ENCODE assay signal across 8 mouse cellular contexts in the genomic region with DNA sequence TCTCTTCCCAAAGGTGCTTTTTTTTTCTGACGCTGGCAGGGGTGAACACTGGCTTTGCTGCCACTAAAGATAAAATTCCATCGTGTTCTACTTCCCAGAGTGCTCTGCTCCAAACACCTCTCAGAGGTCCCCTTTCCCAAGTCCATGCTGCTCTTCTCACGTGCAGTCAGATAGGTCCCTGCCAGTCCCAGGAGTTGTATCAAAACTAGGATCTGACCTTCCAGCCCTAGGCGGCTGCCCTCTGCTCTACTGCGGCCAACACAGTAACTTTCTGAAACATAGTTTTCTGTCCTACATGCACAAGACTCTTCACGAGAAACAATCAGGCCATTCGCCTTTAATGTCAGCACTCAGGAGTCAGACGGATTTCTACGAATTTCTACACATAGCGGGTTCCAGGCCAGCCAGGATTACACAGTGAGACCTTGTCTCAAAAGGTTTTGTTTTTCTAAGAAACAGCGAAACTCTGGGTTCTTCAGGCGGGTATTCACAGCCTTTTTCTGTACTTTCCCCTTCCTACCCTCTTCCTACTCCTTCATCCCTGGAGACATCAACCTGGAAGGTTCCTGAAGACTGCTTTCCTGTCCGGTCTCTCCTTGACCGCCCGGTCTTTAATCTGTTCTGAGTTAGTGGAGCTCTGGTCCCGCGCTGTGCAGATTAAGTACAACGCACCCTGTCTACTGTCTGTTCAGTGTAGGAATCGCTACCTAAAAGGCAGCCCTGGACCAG. TPM values are rescaled to one million over a fixed set of nuclear protein-coding genes. Genes with fewer than 3 reads are reported as not detected.
DNase-seq lines count a peak whose midpoint lies in the region; ATAC-seq and TF ChIP-seq lines count a peak whose summit lies in the region.

No protein-coding gene starts in this region.

- H3K4me3 ChIP-seq in kidney, postnatal 0 days (replicated peaks; ENCODE audit: low read depth, low read length), result peak overlapping the region; percentile 48
- peak overlapping the region; percentile 64 for H3K4me3 ChIP-seq in bone marrow macrophage, adult 2 months (ENCODE audit: insufficient read depth, low read length)
- H3K4me3 ChIP-seq in heart, postnatal 0 days (ENCODE audit: low read depth, low read length), result peak overlapping the region; percentile 50
- H3K4me3 ChIP-seq in liver, embryonic 16.5 days (ENCODE audit: low read depth, low read length), result peak overlapping the region; percentile 68

- peaks cover 6% of the 10 kb centered on the region for H3K4me1 ChIP-seq in kidney, postnatal 0 days (replicated peaks; ENCODE audit: insufficient read depth, low read length)
- H3K4me1 ChIP-seq in bone marrow macrophage, adult 2 months (ENCODE audit: control insufficient read depth, insufficient read depth, low read length), result peaks cover 37% of the 10 kb centered on the region
- peaks cover 15% of the 10 kb centered on the region for H3K4me1 ChIP-seq in heart, postnatal 0 days (ENCODE audit: control insufficient read depth, insufficient read depth)
- peaks cover 57% of the 10 kb centered on the region for H3K4me1 ChIP-seq in liver, embryonic 16.5 days (ENCODE audit: control insufficient read depth, low read depth, low read length)

- no peak for ATAC-seq in kidney, postnatal 0 days (replicated peaks; ENCODE audit: low FRiP score, low read depth)
- no peak; the same call in 1 of the 2 replicates for ATAC-seq in heart, postnatal 0 days (ENCODE audit: insufficient read depth, low read depth)
- ATAC-seq in liver, embryonic 16.5 days (ENCODE audit: low read depth), result no peak

- H3K4me2 ChIP-seq in kidney, postnatal 0 days (ENCODE audit: low read length), result peak overlapping the region; percentile 78
- H3K4me2 ChIP-seq in heart, postnatal 0 days (ENCODE audit: low read depth, low read length), result peak overlapping the region; percentile 63
- H3K4me2 ChIP-seq in liver, embryonic 16.5 days (ENCODE audit: low read depth, low read length), result peak overlapping the region; percentile 90

- no peak for TF ChIP-seq EP300 in heart, postnatal 0 days (IDR thresholded peaks at IDR 0.05; ENCODE audit: low read depth)

- H3K9me3 ChIP-seq in kidney, postnatal 0 days (replicated peaks; ENCODE audit: low read length), result no peaks in the 10 kb centered on the region
- H3K9me3 ChIP-seq in heart, postnatal 0 days (replicated peaks; ENCODE audit: control insufficient read depth, low read length), result no peaks in the 10 kb centered on the region
- no peaks in the 10 kb centered on the region for H3K9me3 ChIP-seq in liver, embryonic 16.5 days (replicated peaks; ENCODE audit: control insufficient read depth, low read length)

- DNase-seq in kidney, postnatal 0 days (ENCODE audit: low spot score), result no peak
- DNase-seq in kidney, postnatal 14 days, result no peak
- peak; percentile 12 for DNase-seq in heart, postnatal 0 days (ENCODE audit: low spot score)
- no peak for DNase-seq in right cerebral cortex, postnatal 4 days
- no peak for DNase-seq in frontal cortex, postnatal 25 days (ENCODE audit: low spot score in 2 of 2)
- DNase-seq in kidney, adult 11 months, result no peak

- TF ChIP-seq CTCF in kidney, postnatal 0 days (IDR thresholded peaks at IDR 0.05; ENCODE audit: low read depth), result no peak
- no peak for TF ChIP-seq CTCF in bone marrow macrophage, adult 2 months (IDR thresholded peaks at IDR 0.05; ENCODE audit: low read depth, low read length)
- no peak for TF ChIP-seq CTCF in heart, postnatal 0 days (IDR thresholded peaks at IDR 0.05; ENCODE audit: low read depth)

- peak overlapping the region; percentile 57 for H3K9ac ChIP-seq in kidney, postnatal 0 days (ENCODE audit: low read depth, low read length)
- no peak overlapping the region; the same call in 1 of the 2 replicates for H3K9ac ChIP-seq in heart, postnatal 0 days (replicated peaks; ENCODE audit: low read depth, low read length)
- peak overlapping the region; percentile 77 for H3K9ac ChIP-seq in liver, embryonic 16.5 days (ENCODE audit: low read depth, low read length)

- no peak for TF ChIP-seq POLR2A in bone marrow macrophage, adult 2 months (IDR thresholded peaks at IDR 0.05; ENCODE audit: borderline replicate concordance, low read depth, low read length)

- H3K36me3 ChIP-seq in kidney, postnatal 0 days (ENCODE audit: insufficient read depth, low read length), result no peaks in the 10 kb centered on the region
- H3K36me3 ChIP-seq in heart, postnatal 0 days (replicated peaks; ENCODE audit: control insufficient read depth, insufficient read depth, low read length), result no peaks in the 10 kb centered on the region
- no peaks in the 10 kb centered on the region for H3K36me3 ChIP-seq in liver, embryonic 16.5 days (ENCODE audit: control insufficient read depth, insufficient read depth)

- no peaks in the 10 kb centered on the region for H3K27me3 ChIP-seq in kidney, postnatal 0 days (ENCODE audit: insufficient read depth, low read length)
- no peaks in the 10 kb centered on the region for H3K27me3 ChIP-seq in heart, postnatal 0 days (ENCODE audit: control insufficient read depth, insufficient read depth, low read length)
- H3K27me3 ChIP-seq in liver, embryonic 16.5 days (ENCODE audit: control insufficient read depth, insufficient read depth, low read depth, low read length), result no peaks in the 10 kb centered on the region

- 27% methylated on average over 19 of the region's 19 CpGs for WGBS in kidney, postnatal 0 days
- 12% methylated on average over 19 of the region's 19 CpGs for WGBS in heart, postnatal 0 days
- WGBS in liver, embryonic 16.5 days (ENCODE audit: insufficient replicate concordance), result 15% methylated on average over 19 of the region's 19 CpGs

- peak overlapping the region; percentile 89 for H3K27ac ChIP-seq in kidney, postnatal 0 days
- peak overlapping the region; percentile 84 for H3K27ac ChIP-seq in bone marrow macrophage, adult 2 months (ENCODE audit: insufficient read depth, low read depth, low read length)
- peak overlapping the region; percentile 83 for H3K27ac ChIP-seq in heart, postnatal 0 days (ENCODE audit: low read depth)
- H3K27ac ChIP-seq in liver, embryonic 16.5 days (ENCODE audit: low read length), result peak overlapping the region; percentile 91

RNA-seq across cellular contexts. Expression of a gene that starts 19.8 kb away (rescaled TPM):
- polyA plus RNA-seq in kidney, postnatal 0 days (2015; fragmentation: Nextera tagmentation; extraction: Ambion mirVana), result 2.0 and 2.2 TPM in 2 replicates
- polyA plus RNA-seq in bone marrow macrophage, adult 2 months (2012; ENCODE audit: insufficient read depth, insufficient read length, missing spikeins), result 1.1 and 2.9 TPM in 2 replicates
- 6.2 and 9.8 TPM in 2 replicates for total RNA-seq in heart, postnatal 0 days (2014; rRNA removed; ENCODE audit: low replicate concordance)
- 0.66 and 1.2 TPM in 2 replicates for polyA plus RNA-seq in heart, postnatal 0 days (2015; fragmentation: Nextera tagmentation; extraction: Ambion mirVana)
- 19.2 and 25.5 TPM in 2 replicates for polyA plus RNA-seq in liver, embryonic 16.5 days (2015; fragmentation: Nextera tagmentation; extraction: Ambion mirVana)

RNA-seq across cellular contexts. Expression of a gene that starts 55.0 kb away (rescaled TPM):
- 0.12 and 0.18 TPM in 2 replicates for polyA plus RNA-seq in kidney, postnatal 0 days (2015; fragmentation: Nextera tagmentation; extraction: Ambion mirVana)
- polyA plus RNA-seq in bone marrow macrophage, adult 2 months (2012; ENCODE audit: insufficient read depth, insufficient read length, missing spikeins), result not detected in 2 replicates
- 10.8 and 37.4 TPM in 2 replicates for total RNA-seq in heart, postnatal 0 days (2014; rRNA removed; ENCODE audit: low replicate concordance)
- 30.8 and 38.2 TPM in 2 replicates for polyA plus RNA-seq in heart, postnatal 0 days (2015; fragmentation: Nextera tagmentation; extraction: Ambion mirVana)
- 0.04 and 0.07 TPM in 2 replicates for polyA plus RNA-seq in liver, embryonic 16.5 days (2015; fragmentation: Nextera tagmentation; extraction: Ambion mirVana)

Comparison
In these comparisons a context has a peak if more than half of its experiments do, and no peak if none do; other contexts are left out.
1. RNA of a gene that starts 55.0 kb away (polyA plus RNA-seq): 30.8 to 38.2 TPM in heart, postnatal 0 days; 0.12 to 0.18 TPM in kidney, postnatal 0 days, 0.04 to 0.07 TPM in liver, embryonic 16.5 days and not detected in bone marrow macrophage, adult 2 months; every median in the first group is over 10 times any median in the second.
2. Peak in every context shown above with its lines, with median percentiles within 50 percentile points of each other: H3K27ac ChIP-seq, H3K4me2 ChIP-seq and H3K4me3 ChIP-seq.